Comparison of ENCODE assay signal across 16 mouse cellular contexts in genomic region chr6:127247343-127247742, GRCm38 (mm10).
"Had no signal": no experiment of that assay in that cellular context is flagged by ENCODE, and none has a peak within 500 bp of the region (broad histone marks: within the 10 kb centered on the region; RNA-seq: fewer than 3 reads in every experiment).

No protein-coding gene starts in this region.

- H3K4me3 ChIP-seq: limb, embryonic 12.5 days; midbrain, embryonic 10.5 days; midbrain, embryonic 15.5 days; neural tube, embryonic 13.5 days; stomach, embryonic 15.5 days had no signal

- DNase-seq: kidney, adult 9 months; kidney, postnatal 10 days; kidney, postnatal 4 days; layer of hippocampus, postnatal 36 days; liver; lung, adult 2 months; lung, postnatal 36 days; right cerebral cortex, postnatal 14 days; thymus, postnatal 4 days had no signal

- H3K9me3 ChIP-seq: limb, embryonic 12.5 days; midbrain, embryonic 10.5 days; midbrain, embryonic 15.5 days; neural tube, embryonic 13.5 days; stomach, embryonic 15.5 days had no signal

- H3K27me3 ChIP-seq: limb, embryonic 12.5 days; midbrain, embryonic 15.5 days; stomach, embryonic 15.5 days had no signal

- H3K4me2 ChIP-seq: limb, embryonic 12.5 days; midbrain, embryonic 15.5 days; neural tube, embryonic 13.5 days; stomach, embryonic 15.5 days had no signal

- H3K9ac ChIP-seq: limb, embryonic 12.5 days; liver, embryonic 14.5 days; midbrain, embryonic 15.5 days; neural tube, embryonic 13.5 days; stomach, embryonic 15.5 days had no signal

- ATAC-seq: lung, postnatal 0 days; midbrain, embryonic 15.5 days had no signal

- H3K36me3 ChIP-seq: limb, embryonic 12.5 days; midbrain, embryonic 10.5 days; midbrain, embryonic 15.5 days; neural tube, embryonic 13.5 days; stomach, embryonic 15.5 days had no signal

- H3K27ac ChIP-seq: limb, embryonic 12.5 days; liver, embryonic 14.5 days; midbrain, embryonic 15.5 days; neural tube, embryonic 13.5 days; stomach, embryonic 15.5 days had no signal
